Mouse (Mus musculus) monocyte, adult 5-6 weeks (primary cell): ENCODE results near the gene Ing4. TPM values are rescaled to one million over a fixed set of nuclear protein-coding genes. Genes with fewer than 3 reads are reported as not detected.
A peak's percentile ranks its signal among the peaks of the same experiment; 100 is the strongest.

ENCODE experiments used
- ATAC-seq: fragments of 153-309, 156-312 bp; replicated peaks from 2 replicates; pipeline ENCODE4 v1.8.0; 2017; ENCODE audit warnings: mild to moderate bottlenecking; ENCODE audit not compliant: low TSS enrichment, insufficient number of reproducible peaks, severe bottlenecking, poor library complexity, low FRiP score
- total RNA-seq: library from RNA; stranded (forward); fragments of 200-1000, 200-491, 200-594 nt; gene quantifications from 3 replicates; pipeline ENCODE4 v1.2.3, GENCODE M21; 2017

The Ing4 gene
- 118 to 132 TPM (median 119 TPM) in 3 replicates for total RNA-seq

- peak; percentile 85 for ATAC-seq
These were observed at the start of gene Ing4 for GRCm38 (mm10) chr6:125039533-125040153. Ing4 (plus strand) TSS chr6:125039760.

- no peak for ATAC-seq
These were observed 47.3 kb upstream of the Ing4 start for GRCm38 (mm10) chr6:124992241-124992640.

- ATAC-seq: no peak
These were observed 46.2 kb upstream of the Ing4 start for GRCm38 (mm10) chr6:124993365-124993764.

- no peak for ATAC-seq
These were observed 45.7 kb upstream of the Ing4 start for GRCm38 (mm10) chr6:124993876-124994275.

- ATAC-seq: no peak
These were observed 44.3 kb upstream of the Ing4 start for GRCm38 (mm10) chr6:124995246-124995645.

GRCm38 (mm10) chr6:124995831-124996403, 43.6 kb upstream of the Ing4 start:
- ATAC-seq: no peak

- ATAC-seq: peak; percentile 48; the same call in 1 of the 2 replicates
These were observed 42.7 kb upstream of the Ing4 start, which contains the start of gene Pianp for GRCm38 (mm10) chr6:124996551-124997501. Pianp (plus strand) TSS chr6:124996694.

- no peak for ATAC-seq
These were observed 41.5 kb upstream of the Ing4 start for GRCm38 (mm10) chr6:124998066-124998465.

GRCm38 (mm10) chr6:124999091-124999490, 40.5 kb upstream of the Ing4 start:
- no peak for ATAC-seq

GRCm38 (mm10) chr6:124999546-124999945, 40.0 kb upstream of the Ing4 start:
- no peak for ATAC-seq

- no peak for ATAC-seq
These were observed 35.9 kb upstream of the Ing4 start for GRCm38 (mm10) chr6:125003706-125004105.

GRCm38 (mm10) chr6:125005086-125005485, 34.5 kb upstream of the Ing4 start:
- no peak for ATAC-seq

GRCm38 (mm10) chr6:125008060-125008459, 31.5 kb upstream of the Ing4 start:
- ATAC-seq: no peak

- ATAC-seq: peak; percentile 97
These were observed 30.9 kb upstream of the Ing4 start for GRCm38 (mm10) chr6:125008586-125009128.

- no peak for ATAC-seq
These were observed 30.6 kb upstream of the Ing4 start, which contains the start of gene Zfp384 for GRCm38 (mm10) chr6:125009129-125009180. Zfp384 (plus strand) TSS chr6:125009145.

GRCm38 (mm10) chr6:125009181-125010073, 30.1 kb upstream of the Ing4 start:
- ATAC-seq: peak; percentile 44

- no peak for ATAC-seq
These were observed 21.9 kb upstream of the Ing4 start for GRCm38 (mm10) chr6:125017682-125018081.

- ATAC-seq: peak; percentile 86
These were observed 9.0 kb upstream of the Ing4 start for GRCm38 (mm10) chr6:125030532-125030931.

- ATAC-seq: no peak
These were observed 8.0 kb upstream of the Ing4 start for GRCm38 (mm10) chr6:125031604-125032003.
